Mouse (Mus musculus): Measurements from ENCODE around the gene Rnft2.

DNA sequence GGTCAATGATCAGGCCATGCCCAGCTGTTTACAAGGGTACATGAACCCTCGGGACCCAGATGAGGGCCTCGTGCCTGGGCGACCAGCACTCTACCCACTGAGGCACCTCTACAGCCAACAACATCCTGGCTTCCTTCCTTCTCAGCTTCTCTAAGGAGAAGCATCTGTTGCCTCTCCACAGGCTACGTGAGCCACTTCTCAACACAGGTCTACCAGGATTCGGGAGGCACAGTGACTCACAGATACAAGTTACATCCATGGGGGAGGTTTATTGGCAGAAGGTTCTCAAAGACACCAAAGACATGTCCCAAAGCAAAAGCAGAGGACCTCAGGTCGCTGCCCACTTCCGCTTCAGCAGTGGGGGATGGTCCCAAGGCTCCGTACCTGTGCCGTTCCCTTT, 54.4 kb downstream of the Rnft2 start:
- TF ChIP-seq POLR2A (IDR thresholded peaks at IDR 0.05; ENCODE audit: borderline replicate concordance, low read depth, low read length) (no peak), CTCF (IDR thresholded peaks at IDR 0.05; ENCODE audit: low read depth, low read length) (no peak)
